Mouse (Mus musculus) T-helper 2 cell (primary cell): ENCODE results near the gene Tbcel.

Experiments
- in situ Hi-C: fragments of 300-600 bp; cut with MboI, MseI; formaldehyde crosslinking; loops from one replicate; pipeline ENCODE4 v1.15.1; 2025; ENCODE audit warnings: high pct_unique_total_duplicates

Tbcel gene

DNA sequence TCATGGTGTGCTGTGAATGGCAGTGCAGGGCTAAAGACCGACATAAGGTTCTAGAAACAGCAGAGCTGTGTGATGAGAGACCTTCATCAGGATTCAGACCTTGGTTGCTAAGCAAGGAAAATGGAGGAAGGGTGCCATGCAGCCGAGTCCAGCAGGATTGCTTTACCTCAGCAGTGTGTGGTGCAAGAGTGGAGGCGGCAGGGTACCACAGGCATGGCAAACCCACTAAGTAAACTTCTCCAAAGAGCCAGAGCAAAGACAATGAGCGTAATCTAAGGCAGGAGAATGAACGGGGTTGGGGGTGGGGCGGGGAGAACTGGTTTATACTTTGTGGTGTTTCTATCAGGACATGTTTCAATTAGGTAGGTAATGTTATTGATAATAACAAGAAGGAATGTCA is 58.6 kb downstream of the Tbcel start:
- in situ Hi-C loops = no loop called here

GRCm38 (mm10) chr9:42442100-42442499 is 65.5 kb downstream of the Tbcel start:
- in situ Hi-C loops = no loop called here

GRCm38 (mm10) chr9:42441234-42441633 is 66.4 kb downstream of the Tbcel start:
- in situ Hi-C loops = no loop called here

GRCm38 (mm10) chr9:42439446-42439845 is 68.2 kb downstream of the Tbcel start:
- in situ Hi-C loops = no loop called here

GRCm38 (mm10) chr9:42432155-42432554 is 75.5 kb downstream of the Tbcel start:
- in situ Hi-C loops = no loop called here

DNA sequence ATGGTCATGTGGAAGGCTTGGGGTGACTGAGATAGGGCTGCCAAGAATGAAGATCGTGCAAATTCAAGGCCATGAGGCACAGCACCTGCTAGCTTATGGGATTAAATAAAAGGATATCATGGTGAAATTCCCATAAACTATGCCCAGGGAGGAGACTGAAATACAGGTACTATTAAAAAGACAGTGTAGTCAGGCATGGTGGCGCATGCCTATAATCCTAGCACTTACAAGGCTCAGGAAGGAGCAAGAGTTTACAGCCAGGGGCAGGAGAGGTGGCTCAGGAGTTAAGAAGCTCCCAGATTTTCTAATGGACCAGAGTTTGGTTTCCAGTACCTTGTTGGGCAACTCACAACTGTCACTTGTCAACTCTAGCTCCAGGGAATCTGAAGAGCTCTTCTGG is 76.0 kb downstream of the Tbcel start:
- in situ Hi-C loops = no loop called here

DNA sequence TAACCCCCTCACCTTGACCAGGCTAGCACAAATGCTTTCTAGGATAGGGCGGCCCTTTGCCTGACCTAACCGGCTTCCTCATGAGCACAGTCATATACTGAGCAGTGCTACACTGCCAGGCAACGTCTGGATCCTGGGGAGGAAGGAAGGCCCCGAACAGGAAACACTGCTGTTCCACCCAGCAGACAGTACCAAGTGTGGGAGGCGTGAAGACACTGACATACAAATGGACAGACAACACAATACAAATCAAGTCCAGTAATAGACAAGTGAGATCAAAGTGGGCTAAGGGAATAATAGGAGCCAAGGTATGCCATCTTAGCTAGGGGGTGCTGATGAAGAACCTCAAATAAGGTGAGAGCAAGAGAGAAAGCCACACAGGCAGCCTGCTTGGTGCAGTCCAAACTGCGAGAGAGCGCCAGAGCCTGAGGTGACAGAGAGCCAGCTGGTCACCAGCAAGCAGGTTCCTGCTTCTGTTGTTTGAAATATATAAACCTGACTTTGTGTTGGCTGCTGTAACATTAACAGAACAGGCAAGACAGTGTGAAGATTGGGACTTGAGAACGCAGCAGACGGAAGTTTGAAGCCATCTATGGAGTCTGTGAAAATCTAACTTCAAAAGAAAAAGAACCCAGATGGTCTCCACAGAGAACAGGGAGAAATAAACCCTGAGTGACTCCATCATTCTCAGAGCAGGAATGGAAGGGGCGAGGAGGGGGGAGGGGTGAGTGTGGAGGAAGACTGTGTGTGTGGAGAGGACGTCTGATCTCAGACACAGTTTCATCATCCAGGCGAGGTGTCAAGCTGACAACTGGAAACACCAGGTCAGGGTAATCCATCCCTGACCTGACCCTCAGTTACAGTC is 79.3 kb downstream of the Tbcel start:
- in situ Hi-C loops = no loop called here

DNA sequence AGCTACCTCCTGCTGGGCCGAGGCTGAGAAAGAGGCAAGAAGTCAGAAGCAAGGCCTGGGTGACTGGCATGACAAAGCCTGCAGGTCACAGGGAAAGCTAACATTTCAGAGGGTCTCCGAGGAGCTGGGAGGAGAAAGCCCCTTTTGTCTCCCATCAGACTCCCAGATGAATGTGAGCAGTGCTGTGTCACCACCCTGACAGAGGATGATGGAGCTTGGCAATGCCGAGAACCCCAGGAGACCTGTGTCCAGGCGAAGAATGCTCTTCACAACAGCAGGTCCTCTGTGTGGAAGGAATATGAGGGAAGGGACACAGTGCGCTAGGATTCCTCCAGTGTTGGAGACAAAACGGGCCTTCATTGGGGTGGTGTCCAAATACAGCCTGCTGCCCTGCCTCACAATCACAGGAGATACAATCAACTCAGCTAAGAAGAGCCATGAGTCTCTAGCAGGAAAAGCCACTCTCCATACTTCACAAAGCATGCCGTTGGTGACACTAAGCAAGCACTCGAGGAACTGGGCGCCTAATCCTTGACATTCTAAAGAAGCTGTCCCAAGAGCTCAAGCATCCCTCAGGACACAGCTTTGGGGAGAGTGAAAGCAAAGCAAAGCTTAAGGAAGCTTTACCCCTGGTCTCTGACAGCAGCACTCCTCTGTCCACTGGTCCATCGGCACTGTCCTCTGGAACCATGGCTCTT is 80.8 kb downstream of the Tbcel start:
- in situ Hi-C loops = no loop called here

DNA sequence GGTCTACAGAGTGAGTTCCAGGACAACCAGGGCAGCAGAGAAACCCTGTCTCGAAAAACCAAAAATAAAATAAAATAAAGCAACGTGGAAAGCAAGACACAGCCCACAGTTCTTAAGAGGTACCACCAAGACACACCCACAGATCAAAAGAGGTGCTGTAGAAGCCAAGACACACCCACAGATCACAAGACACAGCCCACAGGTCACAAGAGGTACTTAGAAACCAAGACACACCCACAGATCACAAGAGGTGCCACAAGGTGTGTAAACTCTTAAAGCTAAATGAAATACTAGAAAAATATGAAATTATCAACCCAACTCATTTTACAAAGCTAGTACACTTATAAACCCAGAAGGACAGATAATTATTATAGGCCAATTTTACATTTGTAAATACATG is 84.0 kb downstream of the Tbcel start:
- in situ Hi-C loops = no loop called here

DNA sequence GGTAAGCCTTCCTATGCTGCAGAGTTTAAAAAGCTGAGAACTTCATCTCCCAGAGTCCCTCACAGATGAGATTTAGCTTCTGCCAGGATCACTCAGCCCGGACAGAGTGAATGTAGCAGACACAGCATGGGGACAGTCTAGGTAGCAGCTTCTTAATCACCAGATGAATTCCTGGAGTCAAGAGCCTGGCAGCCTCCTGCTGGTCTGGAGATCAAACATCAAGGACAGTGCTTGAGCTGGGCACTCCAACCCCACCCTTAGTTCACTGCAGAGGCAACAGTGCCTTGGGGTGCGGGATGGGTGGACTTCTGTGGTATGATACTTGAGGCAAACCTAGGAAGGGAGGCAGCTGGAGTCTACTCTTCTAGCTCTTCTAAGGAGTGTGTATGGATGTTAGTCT is 87.9 kb downstream of the Tbcel start:
- in situ Hi-C loops = no loop called here

GRCm38 (mm10) chr9:42418786-42419185 is 88.8 kb downstream of the Tbcel start:
- in situ Hi-C loops = no loop called here

DNA sequence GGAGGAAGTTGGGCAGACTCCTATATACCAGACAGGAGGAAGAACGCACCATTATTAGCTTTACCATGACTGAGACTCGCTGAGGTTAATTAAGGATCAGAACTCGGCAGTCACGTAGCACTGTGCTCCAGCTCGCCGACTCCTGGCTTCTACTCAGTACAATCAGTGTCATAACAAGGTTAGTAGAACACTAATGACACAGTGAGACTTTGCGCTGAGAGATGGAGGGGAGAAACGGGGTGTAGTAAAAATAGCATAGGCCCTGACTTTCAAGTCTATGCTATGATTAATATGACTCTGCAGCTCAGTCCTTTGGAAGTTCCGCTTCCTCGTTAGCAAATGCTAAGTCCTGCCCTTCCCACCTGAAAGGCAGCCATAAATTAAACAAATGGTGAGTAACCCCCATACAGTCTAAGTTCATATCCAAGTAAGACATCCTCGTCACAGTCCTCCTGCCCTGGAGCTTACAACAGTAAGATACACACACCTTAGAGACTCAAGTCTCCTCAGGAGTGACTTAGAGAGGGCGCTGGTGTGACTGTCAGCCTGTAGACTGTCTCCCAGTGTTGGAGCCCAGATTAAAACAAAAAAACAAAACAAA is 90.2 kb downstream of the Tbcel start:
- in situ Hi-C loops = no loop called here

GRCm38 (mm10) chr9:42415184-42415583 is 92.4 kb downstream of the Tbcel start:
- in situ Hi-C loops = no loop called here

DNA sequence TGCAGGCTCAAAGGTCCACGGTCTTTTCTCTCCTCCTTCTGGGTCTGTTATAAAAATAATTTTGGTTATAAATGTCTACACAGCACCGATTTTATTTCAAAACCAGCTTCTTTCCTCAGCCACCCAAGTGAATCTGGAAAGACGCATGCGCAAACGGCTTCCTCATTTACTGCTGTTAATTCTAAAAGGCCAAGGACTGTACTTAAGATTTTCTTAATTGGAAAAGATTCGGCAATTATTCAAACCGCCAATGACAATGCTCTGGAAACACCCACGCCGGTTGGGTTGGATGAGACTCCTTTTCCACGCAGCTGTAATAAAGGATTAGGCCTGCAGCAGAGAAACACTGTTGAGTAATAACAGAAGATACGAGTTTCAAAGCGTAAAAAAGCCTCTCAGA is 94.3 kb downstream of the Tbcel start:
- in situ Hi-C loops = no loop called here

GRCm38 (mm10) chr9:42411296-42411695 is 96.3 kb downstream of the Tbcel start:
- in situ Hi-C loops = no loop called here

DNA sequence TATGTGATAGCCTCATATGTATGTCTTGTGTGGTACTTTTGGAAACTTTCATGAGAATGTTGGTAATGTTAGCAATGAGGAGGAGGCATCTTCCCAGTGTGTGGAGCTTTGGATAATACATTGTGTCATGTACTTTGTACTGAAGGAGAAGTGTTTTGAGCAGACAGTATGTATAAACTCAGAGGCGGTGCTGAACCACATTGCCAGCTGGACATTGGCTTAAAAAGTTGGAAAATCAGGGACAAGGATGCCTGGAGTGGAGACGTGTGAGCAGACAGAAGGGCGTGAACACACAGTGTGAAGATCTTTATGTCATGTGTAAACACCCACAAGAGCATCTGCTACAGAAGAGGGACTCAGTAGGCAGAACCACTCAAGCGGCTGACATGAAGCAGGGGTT is 101.9 kb downstream of the Tbcel start:
- in situ Hi-C loops = no loop called here

- in situ Hi-C loops = no loop called here
Measured at GRCm38 (mm10) chr9:42401486-42401885, 106.1 kb downstream of the Tbcel start.

- in situ Hi-C loops = loop anchor here (5.0 to 10.0 kb wide), 3 partner anchors 68 to 975 kb away; partner anchors contain the start of gene Grik4
Measured at GRCm38 (mm10) chr9:42399829-42400228, 107.8 kb downstream of the Tbcel start, which contains the start of gene Tecta. TSS of gene Tecta (minus strand) at chr9:42399929.

GRCm38 (mm10) chr9:42396141-42396540 is 111.5 kb downstream of the Tbcel start:
- in situ Hi-C loops = loop anchor here (5.0 to 10.0 kb wide), 3 partner anchors 64 to 979 kb away; partner anchors contain the start of gene Grik4

DNA sequence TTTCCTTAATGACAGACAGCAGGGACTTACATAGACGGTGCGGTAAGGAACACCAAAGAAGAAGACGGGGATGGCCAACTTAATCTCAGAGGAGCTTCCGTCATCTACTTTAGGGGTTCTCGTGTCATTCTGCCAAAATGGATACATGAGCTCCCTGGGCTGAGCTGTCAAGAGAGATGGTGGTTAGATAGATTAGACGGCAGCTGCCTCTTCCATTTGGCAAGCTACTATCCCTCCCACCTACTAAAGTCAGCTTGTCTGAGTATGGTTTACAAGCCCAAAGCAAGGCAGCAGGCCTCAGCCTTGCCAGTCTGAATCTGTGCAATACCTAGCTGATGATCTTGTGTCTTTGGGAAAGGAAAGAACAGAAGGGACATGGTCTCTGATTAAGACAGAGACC is 112.7 kb downstream of the Tbcel start:
- in situ Hi-C loops = loop anchor here (5.0 to 10.0 kb wide), 3 partner anchors 63 to 980 kb away; partner anchors contain the start of gene Grik4

GRCm38 (mm10) chr9:42394321-42394720 is 113.3 kb downstream of the Tbcel start:
- in situ Hi-C loops = loop anchor here (10.0 kb wide), 2 partner anchors 550 to 980 kb away; partner anchors contain the start of gene Grik4

DNA sequence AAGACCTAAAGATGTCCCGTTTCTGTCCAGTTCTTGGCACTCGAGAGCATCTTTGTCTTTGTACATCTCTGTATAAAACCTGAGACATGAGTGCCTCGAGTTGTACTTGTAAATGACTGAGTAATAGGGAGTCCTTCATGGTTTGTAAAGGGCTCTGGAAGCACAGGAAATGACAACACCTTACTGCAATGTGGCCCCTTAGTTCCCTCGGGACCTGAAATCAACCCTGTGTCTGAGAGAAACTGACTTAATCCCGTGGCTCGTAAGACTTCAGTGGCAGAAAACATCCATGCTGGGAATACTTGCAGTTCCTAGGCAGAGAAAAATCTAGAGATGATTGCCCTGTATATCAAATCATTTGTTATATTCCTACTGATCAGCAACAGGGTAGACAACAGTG is 114.7 kb downstream of the Tbcel start:
- in situ Hi-C loops = loop anchor here (10.0 kb wide), 2 partner anchors 552 to 982 kb away; partner anchors contain the start of gene Grik4
